Mouse (Mus musculus) heart, embryonic 16.5 days (tissue): Measurements from ENCODE around the gene Ankrd55. TPM values are rescaled to one million over a fixed set of nuclear protein-coding genes. Genes with fewer than 3 reads are reported as not detected.
"Not testable (repeated sequence)": the region's sequence is repeated elsewhere in the genome, so short reads cannot be mapped to it uniquely, and the experiment has no call there.

Source experiments
- ATAC-seq: fragments of 200-750 bp; cut with Nextera tagmentation; replicated peaks from 2 replicates; pipeline ENCODE4 v1.8.0; 2017; ENCODE audit warnings: moderate number of reproducible peaks; ENCODE audit not compliant: insufficient read depth, low FRiP score; ENCODE audit errors: extremely low read depth
- H3K27ac ChIP-seq: fragments of 300-500 bp; sonication (generic); 2 replicates; pipeline ENCODE4 v1.5.1; 2014; ENCODE audit warnings: mild to moderate bottlenecking, low read length, control low read depth, moderate library complexity
- H3K27me3 ChIP-seq: fragments of 300-500 bp; sonication (generic); 2 replicates; pipeline ENCODE4 v1.6.1; 2014; ENCODE audit warnings: low read length, mixed read lengths; ENCODE audit not compliant: control insufficient read depth, insufficient read depth
- H3K36me3 ChIP-seq: fragments of 300-500 bp; sonication (generic); 2 replicates; pipeline ENCODE4 v1.6.1; 2014; ENCODE audit not compliant: control insufficient read depth, insufficient read depth
- H3K4me1 ChIP-seq: fragments of 300-500 bp; sonication (generic); 2 replicates; pipeline ENCODE4 v1.6.1; 2014; ENCODE audit warnings: low read length, mixed read lengths; ENCODE audit not compliant: control insufficient read depth, insufficient read depth
- H3K4me2 ChIP-seq: fragments of 300-500 bp; sonication (generic); 2 replicates; pipeline ENCODE4 v1.6.1; 2014; ENCODE audit warnings: low read depth, mild to moderate bottlenecking, control low read depth, low read length
- H3K4me3 ChIP-seq: fragments of 300-500 bp; sonication (generic); 2 replicates; pipeline ENCODE4 v1.5.1; 2014; ENCODE audit warnings: mild to moderate bottlenecking, control low read depth, low read length
- H3K9ac ChIP-seq: fragments of 300-500 bp; sonication (generic); 2 replicates; pipeline ENCODE4 v1.6.1; 2014; ENCODE audit warnings: low read length, control low read depth
- H3K9me3 ChIP-seq: fragments of 300-500 bp; sonication (generic); replicated peaks from 2 replicates; pipeline ENCODE4 v1.6.1; 2016; ENCODE audit warnings: low read length; ENCODE audit not compliant: control insufficient read depth
- WGBS: fragments of 180-500 bp; shearing (Covaris S2); extraction: QIAGEN DNeasy Blood & Tissue Kit; methylation state at CpG from one replicate; pipeline ENCODE4 v1.1.7; 2014; 5-methylcytosine and 5-hydroxymethylcytosine counted together
- polyA plus RNA-seq: library from polyadenylated mRNA; unstranded; fragments of >200 nt; fragmentation: Nextera tagmentation; extraction: Ambion mirVana; gene quantifications from 2 replicates; pipeline ENCODE4 v1.2.1, GENCODE M21; 2015

The Ankrd55 gene
- polyA plus RNA-seq, 1 experiment from 2014 or later: 0.32 TPM

DNA sequence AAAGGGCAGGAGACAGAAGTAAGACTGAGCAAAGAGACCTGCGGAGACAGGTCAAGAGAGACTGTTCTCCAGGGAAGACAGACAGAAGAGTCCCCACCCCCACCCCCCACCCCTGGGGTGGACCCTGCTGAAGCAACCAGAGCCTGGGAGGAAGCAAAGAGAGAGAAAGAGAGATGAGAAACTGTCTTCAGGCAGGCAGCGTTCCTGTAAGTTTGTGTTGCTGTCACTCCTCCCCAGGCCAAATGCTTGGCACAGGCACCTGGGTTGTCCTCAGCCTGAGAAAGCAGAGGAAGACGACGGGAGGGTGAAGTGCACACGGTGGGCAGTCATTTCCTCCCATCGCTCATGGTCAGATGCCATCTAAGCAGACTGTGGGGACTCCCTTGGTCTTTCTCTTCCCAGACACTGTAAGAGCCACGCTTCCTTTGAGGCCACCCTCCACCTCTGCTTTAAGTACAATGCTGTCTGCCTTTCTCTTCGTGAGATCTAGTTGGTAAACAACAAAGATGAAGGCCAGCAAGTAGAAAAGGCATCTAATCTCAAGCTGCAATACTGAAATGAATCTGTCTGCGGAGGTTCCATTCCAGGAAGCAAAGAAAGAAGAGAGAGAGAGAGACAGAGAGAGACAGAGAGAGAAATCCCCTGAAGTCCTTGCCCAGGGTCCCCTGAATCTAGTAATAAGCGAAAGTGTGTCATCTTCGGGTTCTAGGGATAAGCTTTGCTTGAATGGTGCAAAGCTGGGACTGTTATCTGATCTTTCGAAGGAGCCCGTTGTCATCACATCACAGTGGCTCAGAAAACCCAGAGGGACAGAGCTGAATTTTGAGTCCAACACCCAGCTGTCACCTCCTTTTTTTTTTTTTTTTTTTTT lies 138.2 kb downstream of the Ankrd55 start:
- Histone ChIP-seq H3K27ac (peak overlapping the region; percentile 93), H3K4me1 (peaks cover 28% of the 10 kb centered on the region), H3K9ac (peak overlapping the region; percentile 53; the same call in 1 of the 2 replicates), H3K4me2 (peak overlapping the region; percentile 8), H3K27me3 (no peaks in the 10 kb centered on the region), H3K4me3 (no peak overlapping the region), H3K36me3 (no peaks in the 10 kb centered on the region), H3K9me3 (no peaks in the 10 kb centered on the region)
- ATAC-seq: no peak
- WGBS: 33% methylated on average over 13 of the region's 13 CpGs

DNA sequence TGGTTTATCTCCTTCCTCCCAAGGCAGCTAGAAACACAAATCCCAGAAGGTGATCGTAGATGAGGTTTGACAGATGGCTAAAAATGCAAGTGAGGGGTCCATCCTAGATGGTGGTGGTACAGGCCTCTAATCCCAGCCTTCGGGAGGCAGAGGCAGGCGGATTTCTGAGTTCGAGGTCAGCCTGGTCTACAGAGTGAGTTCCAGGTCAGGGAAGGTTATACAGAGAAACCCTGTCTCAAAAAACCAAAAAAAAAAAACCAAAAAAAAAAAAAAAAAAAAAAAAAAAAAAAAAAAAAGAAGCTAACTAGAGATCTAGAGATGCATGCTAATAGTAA lies 138.9 kb downstream of the Ankrd55 start:
- H3K36me3 ChIP-seq, H3K27me3 ChIP-seq, H3K9ac ChIP-seq, ATAC-seq, H3K4me3 ChIP-seq, H3K4me2 ChIP-seq, H3K9me3 ChIP-seq: not testable (repeated sequence)
- WGBS: 83% methylated on average over 4 of the region's 4 CpGs
- H3K27ac ChIP-seq: peak overlapping the region; percentile 93
- H3K4me1 ChIP-seq: peaks cover 28% of the 10 kb centered on the region

- no peak overlapping the region for H3K4me2 ChIP-seq
- H3K27ac ChIP-seq: no peak overlapping the region
- no peak overlapping the region for H3K9ac ChIP-seq
- peaks cover 28% of the 10 kb centered on the region for H3K4me1 ChIP-seq
- no peak overlapping the region for H3K4me3 ChIP-seq
- 79% methylated on average over 15 of the region's 15 CpGs for WGBS
- H3K27me3 ChIP-seq: no peaks in the 10 kb centered on the region
- H3K36me3 ChIP-seq: no peaks in the 10 kb centered on the region
- ATAC-seq: no peak
- no peaks in the 10 kb centered on the region for H3K9me3 ChIP-seq
These were observed 139.3 kb downstream of the Ankrd55 start for GRCm38 (mm10) chr13:112427521-112427920.

- Histone ChIP-seq H3K9ac (no peak overlapping the region), H3K27me3 (no peaks in the 10 kb centered on the region), H3K36me3 (no peaks in the 10 kb centered on the region), H3K27ac (no peak overlapping the region), H3K4me1 (peaks cover 8% of the 10 kb centered on the region), H3K9me3 (no peaks in the 10 kb centered on the region), H3K4me3 (no peak overlapping the region), H3K4me2 (no peak overlapping the region)
- WGBS: 51% methylated on average over 5 of the region's 5 CpGs
- no peak for ATAC-seq
These were observed 145.0 kb downstream of the Ankrd55 start for GRCm38 (mm10) chr13:112433271-112433670.

Other genes starting within 250 kb of the Ankrd55 start
- gene Il6st, start 175.6 kb downstream of the Ankrd55 start, polyA plus RNA-seq: 43.0 and 45.1 TPM in 2 replicates